In the genomic region with DNA sequence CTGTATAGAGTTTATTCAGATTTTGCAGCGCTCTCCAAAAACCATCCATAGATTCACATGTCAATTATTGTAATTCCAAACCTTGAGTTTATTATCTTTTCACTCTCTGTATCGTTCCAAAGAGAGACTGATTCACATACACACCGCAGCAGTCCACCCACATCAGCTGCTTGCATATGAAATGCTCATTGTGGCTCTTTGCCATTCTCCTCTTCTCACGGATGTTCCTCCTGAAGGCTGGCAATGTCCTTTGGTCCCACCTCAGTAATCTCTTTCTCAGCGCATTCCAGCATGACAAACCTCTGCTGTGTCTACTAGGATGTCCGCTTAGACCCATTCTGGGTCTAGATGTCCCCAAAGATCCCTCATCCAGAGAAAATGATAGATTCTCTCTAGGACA, we compare ENCODE assay signal across 15 mouse cellular contexts.
"Had no signal": no experiment of that assay in that cellular context is flagged by ENCODE, and none has a peak within 500 bp of the region (broad histone marks: within the 10 kb centered on the region; RNA-seq: fewer than 3 reads in every experiment).

No protein-coding gene starts in this region.

- DNase-seq: cerebellum, adult 9-11 months; cerebellum, postnatal 10 days; cerebellum, postnatal 14 days; cerebellum, postnatal 25 days; cerebellum, postnatal 36 days; embryo, embryonic 11 days; forebrain, postnatal 0 days; gastrocnemius, adult 2 months; gastrocnemius, postnatal 10 days; gastrocnemius, postnatal 14 days; gastrocnemius, postnatal 25 days; gastrocnemius, postnatal 36 days; heart, adult 11 months; heart, adult 18-20 months; heart, adult 2 months had no signal
